ENCODE assay signal across 30 mouse cellular contexts in genomic region chr14:55589271-55589670, GRCm38 (mm10). TPM values are rescaled to one million over a fixed set of nuclear protein-coding genes. Genes with fewer than 3 reads are reported as not detected.
DNase-seq lines count a peak whose midpoint lies in the region; ATAC-seq and TF ChIP-seq lines count a peak whose summit lies in the region.
"Had no signal": no experiment of that assay in that cellular context is flagged by ENCODE, and none has a peak within 500 bp of the region (broad histone marks: within the 10 kb centered on the region; RNA-seq: fewer than 3 reads in every experiment).

No protein-coding gene starts in this region.

- H3K4me2 ChIP-seq in heart, embryonic 15.5 days, result no peak overlapping the region
- H3K4me2 ChIP-seq in liver, embryonic 14.5 days (ENCODE audit: low read depth), result peak overlapping the region; percentile 26

- 86% methylated on average over 5 of the region's 5 CpGs for WGBS in heart, embryonic 15.5 days
- 83% methylated on average over 5 of the region's 5 CpGs for WGBS in liver, embryonic 14.5 days (ENCODE audit: insufficient replicate concordance)

- ATAC-seq in heart, embryonic 15.5 days (replicated peaks; ENCODE audit: insufficient number of reproducible peaks, insufficient read depth, low FRiP score, low read depth), result no peak
- ATAC-seq in megakaryocyte, adult 5-6 weeks (ENCODE audit: poor library complexity, severe bottlenecking), result no peak
- ATAC-seq in liver, embryonic 14.5 days (ENCODE audit: insufficient read depth), result no peak
- ATAC-seq in megakaryocyte progenitor cell, adult 5-6 weeks (replicated peaks; ENCODE audit: poor library complexity), result no peak
- ATAC-seq: forebrain, embryonic 15.5 days; intestine, embryonic 16.5 days; Patski had no signal

- no peaks in the 10 kb centered on the region for H3K9me3 ChIP-seq in heart, embryonic 15.5 days (replicated peaks)
- H3K9me3 ChIP-seq in megakaryocyte, embryonic 14.5 days, result no peaks in the 10 kb centered on the region
- H3K9me3 ChIP-seq in liver, embryonic 14.5 days (ENCODE audit: control insufficient read depth, low read length), result no peaks in the 10 kb centered on the region
- H3K9me3 ChIP-seq: forebrain, embryonic 15.5 days; heart, embryonic 13.5 days; hindbrain, embryonic 12.5 days; lung, embryonic 15.5 days; neural tube, embryonic 13.5 days had no signal

- TF ChIP-seq CTCF in liver, embryonic 14.5 days (IDR thresholded peaks at IDR 0.05; ENCODE audit: low read depth), result no peak

- no peak for TF ChIP-seq EP300 in liver, embryonic 14.5 days (IDR thresholded peaks at IDR 0.05; ENCODE audit: low read depth)

- 0 out of 2 replicates have a peak overlapping the region, but pooled peaks have one; percentile 85 for H3K4me3 ChIP-seq in heart, embryonic 15.5 days
- H3K4me3 ChIP-seq in megakaryocyte, embryonic 14.5 days (replicated peaks), result peak overlapping the region; percentile 64
- no peak overlapping the region for H3K4me3 ChIP-seq in liver, embryonic 14.5 days (ENCODE audit: insufficient read depth in 1 of 2, low read depth in 2 of 2, low read length in 2 of 2)

- no peak overlapping the region for H3K9ac ChIP-seq in heart, embryonic 15.5 days
- no peak overlapping the region; the same call in 1 of the 2 replicates for H3K9ac ChIP-seq in liver, embryonic 14.5 days (replicated peaks)
- H3K9ac ChIP-seq: forebrain, embryonic 15.5 days had no signal

- no peaks in the 10 kb centered on the region for H3K27me3 ChIP-seq in heart, embryonic 15.5 days
- H3K27me3 ChIP-seq in megakaryocyte, embryonic 14.5 days (replicated peaks), result no peaks in the 10 kb centered on the region
- H3K27me3 ChIP-seq in liver, embryonic 14.5 days (ENCODE audit: control insufficient read depth, insufficient read depth, low read length), result no peaks in the 10 kb centered on the region
- H3K27me3 ChIP-seq: forebrain, embryonic 15.5 days; heart, embryonic 13.5 days; neural tube, embryonic 13.5 days; Patski had no signal

- H3K27ac ChIP-seq in heart, embryonic 15.5 days, result no peak overlapping the region
- no peak overlapping the region for H3K27ac ChIP-seq in liver, embryonic 14.5 days
- H3K27ac ChIP-seq: forebrain, embryonic 15.5 days; hindbrain, embryonic 12.5 days; lung, embryonic 15.5 days; neural tube, embryonic 13.5 days had no signal

- H3K4me1 ChIP-seq in heart, embryonic 15.5 days (replicated peaks), result peaks cover 38% of the 10 kb centered on the region
- H3K4me1 ChIP-seq in megakaryocyte, embryonic 14.5 days, result peaks cover 70% of the 10 kb centered on the region
- H3K4me1 ChIP-seq in liver, embryonic 14.5 days (replicated peaks; ENCODE audit: control insufficient read depth in 2 of 2, insufficient read depth in 2 of 2, low read length in 1 of 2), result peaks cover 27 to 31% of the 10 kb centered on the region in 2 experiments

- H3K36me3 ChIP-seq in heart, embryonic 15.5 days, result peaks cover 8% of the 10 kb centered on the region; the same call in 1 of the 2 replicates
- peaks cover 35% of the 10 kb centered on the region for H3K36me3 ChIP-seq in megakaryocyte, embryonic 14.5 days (replicated peaks; ENCODE audit: low read length)
- H3K36me3 ChIP-seq in liver, embryonic 14.5 days (replicated peaks; ENCODE audit: control insufficient read depth, insufficient read depth, low read depth), result peaks cover 3% of the 10 kb centered on the region
- H3K36me3 ChIP-seq: forebrain, embryonic 15.5 days had no signal

- DNase-seq in cerebellum, adult 11-12 months, result peak; percentile 26
- no peak for DNase-seq in cerebellum, postnatal 10 days
- DNase-seq in heart, postnatal 4 days, result no peak
- no peak for DNase-seq in liver, embryonic 14.5 days (ENCODE audit: low read depth in 3 of 3, low spot score in 3 of 3)
- DNase-seq: adrenal gland, postnatal 14 days; cerebellum, adult 11 months; cerebellum, postnatal 25 days; gastrocnemius, adult 2 months; gastrocnemius, postnatal 36 days; heart, adult 2 months; heart, postnatal 14 days; kidney, adult 8-10 months; kidney, postnatal 14 days; thymus, postnatal 25 days had no signal

RNA-seq across cellular contexts. Expression of gene Psme2, which starts 1.6 kb away (rescaled TPM):
- 203 and 215 TPM in 2 replicates for polyA plus RNA-seq in heart, embryonic 15.5 days (2015; fragmentation: Nextera tagmentation; extraction: Ambion mirVana)
- 100 to 1,000 TPM; 127 to 153 TPM for total RNA-seq in heart, postnatal 4 days (2021)
- 23.2 and 78.2 TPM in 2 replicates for polyA plus RNA-seq in megakaryocyte, embryonic 14.5 days (2012; ENCODE audit: insufficient read depth, low replicate concordance)
- total RNA-seq in megakaryocyte, adult 5-6 weeks (2015), result 420 and 439 TPM in 2 replicates
- total RNA-seq in megakaryocyte, adult 5-6 weeks (2017), result 286 and 332 TPM in 2 replicates
- 36.2 and 56.0 TPM in 2 replicates for polyA plus RNA-seq in liver, embryonic 14.5 days (2012; rRNA removed)
- 181 and 190 TPM in 2 replicates for polyA plus RNA-seq in liver, embryonic 14.5 days (2014; fragmentation: Nextera tagmentation; extraction: Ambion mirVana)
- 374 and 388 TPM in 2 replicates for total RNA-seq in megakaryocyte progenitor cell, adult 5-6 weeks (2015)
- 269 and 370 TPM in 2 replicates for total RNA-seq in megakaryocyte progenitor cell, adult 5-6 weeks (2017)

RNA-seq across cellular contexts. Expression of gene Rnf31, which starts 2.2 kb away (rescaled TPM):
- 15.8 and 17.4 TPM in 2 replicates for polyA plus RNA-seq in heart, embryonic 15.5 days (2015; fragmentation: Nextera tagmentation; extraction: Ambion mirVana)
- 10 to 100 TPM; 25.9 to 27.9 TPM for total RNA-seq in heart, postnatal 4 days (2021)
- 17.1 and 20.4 TPM in 2 replicates for polyA plus RNA-seq in megakaryocyte, embryonic 14.5 days (2012; ENCODE audit: insufficient read depth, low replicate concordance)
- total RNA-seq in megakaryocyte, adult 5-6 weeks (2015), result 27.2 and 42.8 TPM in 2 replicates
- total RNA-seq in megakaryocyte, adult 5-6 weeks (2017), result 20.2 and 25.7 TPM in 2 replicates
- polyA plus RNA-seq in liver, embryonic 14.5 days (2012; rRNA removed), result 6.2 and 6.5 TPM in 2 replicates
- 6.6 and 7.6 TPM in 2 replicates for polyA plus RNA-seq in liver, embryonic 14.5 days (2014; fragmentation: Nextera tagmentation; extraction: Ambion mirVana)
- 23.5 and 34.4 TPM in 2 replicates for total RNA-seq in megakaryocyte progenitor cell, adult 5-6 weeks (2015)
- 10.5 and 11.3 TPM in 2 replicates for total RNA-seq in megakaryocyte progenitor cell, adult 5-6 weeks (2017)

RNA-seq across cellular contexts. Expression of gene Emc9, which starts 4.2 kb away (rescaled TPM):
- 21.2 and 21.6 TPM in 2 replicates for polyA plus RNA-seq in heart, embryonic 15.5 days (2015; fragmentation: Nextera tagmentation; extraction: Ambion mirVana)
- total RNA-seq in heart, postnatal 4 days (2021), result 10 to 100 TPM; 37.3 to 40.1 TPM
- 2.0 and 18.9 TPM in 2 replicates for polyA plus RNA-seq in megakaryocyte, embryonic 14.5 days (2012; ENCODE audit: insufficient read depth, low replicate concordance)
- total RNA-seq in megakaryocyte, adult 5-6 weeks (2015), result 11.2 and 15.9 TPM in 2 replicates
- 8.2 and 10.5 TPM in 2 replicates for total RNA-seq in megakaryocyte, adult 5-6 weeks (2017)
- 19.2 and 20.3 TPM in 2 replicates for polyA plus RNA-seq in liver, embryonic 14.5 days (2012; rRNA removed)
- polyA plus RNA-seq in liver, embryonic 14.5 days (2014; fragmentation: Nextera tagmentation; extraction: Ambion mirVana), result 32.8 and 33.0 TPM in 2 replicates
- 5.1 and 5.5 TPM in 2 replicates for total RNA-seq in megakaryocyte progenitor cell, adult 5-6 weeks (2015)
- 6.9 and 9.7 TPM in 2 replicates for total RNA-seq in megakaryocyte progenitor cell, adult 5-6 weeks (2017)

RNA-seq across cellular contexts. Expression of gene Psme1, which starts 11.3 kb away (rescaled TPM):
- polyA plus RNA-seq in heart, embryonic 15.5 days (2015; fragmentation: Nextera tagmentation; extraction: Ambion mirVana), result 206 and 216 TPM in 2 replicates
- 100 to 1,000 TPM; 232 to 244 TPM for total RNA-seq in heart, postnatal 4 days (2021)
- polyA plus RNA-seq in megakaryocyte, embryonic 14.5 days (2012; ENCODE audit: insufficient read depth, low replicate concordance), result 66.3 and 162 TPM in 2 replicates
- total RNA-seq in megakaryocyte, adult 5-6 weeks (2015), result 707 and 794 TPM in 2 replicates
- total RNA-seq in megakaryocyte, adult 5-6 weeks (2017), result 278 and 305 TPM in 2 replicates
- polyA plus RNA-seq in liver, embryonic 14.5 days (2012; rRNA removed), result 32.0 and 51.1 TPM in 2 replicates
- 99.9 and 103 TPM in 2 replicates for polyA plus RNA-seq in liver, embryonic 14.5 days (2014; fragmentation: Nextera tagmentation; extraction: Ambion mirVana)
- total RNA-seq in megakaryocyte progenitor cell, adult 5-6 weeks (2015), result 899 and 931 TPM in 2 replicates
- 334 and 421 TPM in 2 replicates for total RNA-seq in megakaryocyte progenitor cell, adult 5-6 weeks (2017)

RNA-seq across cellular contexts. Expression of gene Fitm1, which starts 13.9 kb away (rescaled TPM):
- polyA plus RNA-seq in heart, embryonic 15.5 days (2015; fragmentation: Nextera tagmentation; extraction: Ambion mirVana), result 80.5 and 81.7 TPM in 2 replicates
- 100 to 1,000 TPM; 122 to 152 TPM for total RNA-seq in heart, postnatal 4 days (2021)
- polyA plus RNA-seq in megakaryocyte, embryonic 14.5 days (2012; ENCODE audit: insufficient read depth, low replicate concordance), result not detected in 2 replicates
- 0.33 TPM in 1 of 2 replicates, not detected in the other for total RNA-seq in megakaryocyte, adult 5-6 weeks (2015)
- not detected in 2 replicates for total RNA-seq in megakaryocyte, adult 5-6 weeks (2017)
- polyA plus RNA-seq in liver, embryonic 14.5 days (2012; rRNA removed), result 0.19 and 0.38 TPM in 2 replicates
- polyA plus RNA-seq in liver, embryonic 14.5 days (2014; fragmentation: Nextera tagmentation; extraction: Ambion mirVana), result 0.37 and 0.58 TPM in 2 replicates
- total RNA-seq in megakaryocyte progenitor cell, adult 5-6 weeks (2015), result 0.81 TPM in 1 of 2 replicates, not detected in the other
- 0.20 and 1.00 TPM in 2 replicates for total RNA-seq in megakaryocyte progenitor cell, adult 5-6 weeks (2017)
- total RNA-seq: layer of hippocampus, postnatal 10 days; left cerebral cortex, adult 18-20 months; left cerebral cortex, postnatal 14 days; megakaryocyte-erythroid progenitor cell, adult 5-6 weeks; MEL had no signal
- polyA plus RNA-seq: forebrain, embryonic 15.5 days; Patski had no signal

Comparison
In these comparisons a context has a peak if more than half of its experiments do, and no peak if none do; other contexts are left out.
1. H3K4me3 ChIP-seq: peak in heart, embryonic 15.5 days (single experiment) and megakaryocyte, embryonic 14.5 days (single experiment); none in liver, embryonic 14.5 days (0 of 2).